Mouse (Mus musculus) common myeloid progenitor, adult 5-6 weeks (primary cell): ENCODE data around the gene Fbrsl1. TPM values are rescaled to one million over a fixed set of nuclear protein-coding genes. Genes with fewer than 3 reads are reported as not detected.

Source experiments
- ATAC-seq: replicated peaks from 2 replicates; pipeline ENCODE4 v1.8.0; 2016; ENCODE audit warnings: low read depth, mild to moderate bottlenecking, moderate TSS enrichment, inconsistent platforms; ENCODE audit not compliant: poor library complexity, severe bottlenecking
- total RNA-seq: library from RNA; stranded (forward); fragments of 200-1000, 187-1606 nt; gene quantifications from 2 replicates; pipeline ENCODE4 v1.2.3, GENCODE M21; 2017

The Fbrsl1 gene
- 6.7 and 13.9 TPM in 2 replicates for total RNA-seq

DNA sequence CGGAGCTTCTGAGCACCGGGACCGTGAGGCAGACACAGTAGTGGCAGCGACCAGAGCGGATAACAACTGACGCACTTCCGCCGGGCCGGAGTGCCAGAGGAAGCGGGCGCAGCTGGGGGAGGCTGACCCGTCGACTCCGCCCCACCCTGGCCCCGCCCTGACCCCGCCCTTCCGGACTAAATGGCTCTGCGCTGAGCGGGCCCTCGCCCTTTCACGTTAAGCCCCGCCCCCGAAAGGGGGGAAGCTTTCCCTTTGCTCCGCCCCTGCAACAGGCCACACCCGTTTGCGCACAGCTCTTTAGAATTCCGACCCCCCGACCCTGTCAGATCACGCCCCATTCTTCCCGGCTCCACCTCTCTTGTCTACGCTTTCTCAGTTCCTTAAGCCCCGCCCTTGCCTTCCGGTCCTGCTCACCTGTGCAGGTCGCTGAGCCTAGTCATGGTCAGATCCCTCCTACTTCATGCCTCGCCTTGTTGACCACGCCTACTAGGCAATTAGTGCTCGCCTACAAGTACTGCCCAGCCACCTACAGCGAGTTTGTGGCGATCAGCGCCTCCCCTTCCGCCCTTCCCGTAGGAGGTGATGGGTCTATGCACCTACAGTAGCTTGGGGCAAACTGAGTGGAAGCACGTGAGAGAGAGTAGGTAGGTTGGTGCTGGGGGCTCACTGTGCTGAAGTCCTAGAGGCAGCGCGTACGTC, at the start of gene Fbrsl1:
Gene Fbrsl1, minus strand, starts transcription at position 68 of the 699 bp plus-strand sequence.
- ATAC-seq: peak; percentile 83

DNA sequence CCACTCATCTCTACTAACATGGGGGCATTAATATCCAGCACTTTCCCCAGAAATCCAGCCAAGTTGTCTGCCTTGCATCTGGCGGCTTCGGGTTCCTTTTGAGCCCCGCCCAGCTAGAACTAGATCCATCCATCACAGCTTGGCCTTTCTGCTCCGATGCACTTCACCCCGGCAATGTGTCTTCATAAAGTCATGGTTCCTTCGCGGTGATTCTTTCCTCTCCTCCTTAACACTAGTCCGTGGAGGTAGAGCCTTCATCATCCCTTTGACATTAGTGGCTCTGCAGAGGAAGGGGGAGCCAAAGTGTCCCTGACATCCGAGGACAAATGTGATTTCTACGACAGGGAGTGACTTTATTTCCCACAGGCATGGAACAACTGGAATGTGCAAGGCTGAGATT, 49.8 kb upstream of the Fbrsl1 start:
- ATAC-seq: no peak

DNA sequence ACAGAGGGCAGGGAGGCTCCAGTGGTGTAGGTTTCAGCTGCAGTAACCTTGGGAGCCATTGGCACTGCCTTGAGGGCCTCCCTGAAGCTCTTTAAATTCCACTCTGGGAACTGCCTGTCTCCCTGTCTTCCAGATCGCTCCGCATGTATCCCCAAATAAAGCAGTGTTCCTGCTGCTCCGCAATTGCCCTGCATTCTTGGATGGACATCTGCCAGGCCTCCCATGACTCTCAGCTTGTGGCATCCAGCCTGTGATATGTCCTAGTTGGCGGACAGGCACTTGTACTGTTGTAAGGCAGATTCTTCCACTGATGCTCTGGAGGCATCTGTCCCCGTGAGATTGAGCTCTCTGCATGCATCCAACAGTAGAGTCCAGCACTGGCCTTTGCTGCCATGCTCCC, 49.3 kb upstream of the Fbrsl1 start:
- ATAC-seq: no peak

DNA sequence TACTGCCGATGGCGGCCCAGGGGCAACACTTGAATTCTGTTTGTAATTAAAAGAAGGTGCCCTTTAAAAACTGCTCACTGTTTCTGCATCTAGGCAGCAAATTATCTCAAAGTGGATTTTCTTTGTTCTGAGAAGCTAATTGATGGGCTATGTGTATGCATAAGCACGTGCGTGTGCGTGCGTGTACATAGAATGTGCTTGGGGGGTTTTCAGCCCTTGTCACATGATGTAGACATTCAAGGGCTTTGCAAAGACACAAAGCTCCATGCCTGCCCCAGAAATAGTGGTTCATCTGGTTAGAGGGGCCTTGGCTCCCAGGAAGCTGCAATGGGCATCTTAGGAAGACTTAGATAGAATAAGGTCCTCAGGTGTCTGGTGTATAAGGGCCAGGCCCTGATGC, 46.7 kb upstream of the Fbrsl1 start:
- no peak for ATAC-seq

DNA sequence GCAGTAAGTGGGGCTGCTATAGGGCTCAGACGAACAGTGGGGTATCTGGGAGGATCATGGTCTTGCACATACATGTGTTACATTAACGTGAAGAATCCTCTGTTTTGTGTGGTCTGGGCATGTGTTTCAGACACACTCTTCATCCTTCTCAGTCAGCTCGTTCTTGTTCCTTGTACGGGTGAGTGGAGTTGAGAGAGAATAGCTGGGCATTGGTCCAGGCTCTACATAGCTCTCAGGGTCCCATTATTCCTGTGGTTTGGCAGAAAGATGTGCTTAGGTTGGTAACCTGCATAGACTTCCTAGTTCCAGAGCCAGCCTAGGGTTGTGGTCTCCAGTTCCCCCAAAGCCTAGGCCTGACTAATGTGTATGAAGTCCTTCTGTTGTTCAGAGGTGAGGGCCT, 46.1 kb upstream of the Fbrsl1 start:
- no peak for ATAC-seq

DNA sequence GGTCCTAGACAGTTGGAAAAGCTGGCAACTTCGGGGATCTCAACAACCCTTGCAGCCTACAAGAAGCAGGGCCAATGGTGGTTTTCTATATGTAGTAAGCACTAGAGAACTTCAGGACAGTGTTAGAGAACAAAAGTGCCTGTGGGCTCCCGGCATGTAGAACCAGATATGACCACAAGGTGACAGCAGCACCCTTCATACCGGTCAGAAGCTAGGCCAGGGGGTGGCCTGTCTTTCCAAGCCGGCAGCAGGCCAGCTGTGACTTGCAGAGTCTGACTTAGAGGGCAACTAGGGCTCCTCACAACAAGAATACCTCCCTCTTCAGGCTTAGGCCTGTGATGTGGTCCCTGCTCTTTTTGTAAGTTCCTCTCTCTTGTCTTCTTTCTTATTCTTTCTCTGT, 45.5 kb upstream of the Fbrsl1 start:
- peak; percentile 96 for ATAC-seq

DNA sequence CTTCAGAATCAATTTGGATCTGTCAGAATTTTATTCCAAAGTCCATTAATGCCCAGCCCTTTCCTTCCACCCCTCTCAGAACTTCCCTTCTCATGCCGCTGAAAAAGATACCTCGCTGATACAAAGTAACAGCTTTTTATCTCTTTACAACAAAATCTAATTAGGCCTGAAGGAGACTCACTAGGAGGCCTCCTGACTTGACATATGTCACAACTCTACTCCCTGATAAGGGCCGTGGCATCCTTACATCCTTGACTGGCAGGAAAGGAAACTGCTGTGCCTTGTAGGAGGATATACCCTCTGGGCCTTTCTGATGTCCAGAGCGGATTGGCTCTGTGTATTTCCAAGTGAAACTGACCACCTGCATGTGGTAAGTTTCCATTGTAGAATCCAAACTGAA, 41.3 kb upstream of the Fbrsl1 start:
- no peak for ATAC-seq

DNA sequence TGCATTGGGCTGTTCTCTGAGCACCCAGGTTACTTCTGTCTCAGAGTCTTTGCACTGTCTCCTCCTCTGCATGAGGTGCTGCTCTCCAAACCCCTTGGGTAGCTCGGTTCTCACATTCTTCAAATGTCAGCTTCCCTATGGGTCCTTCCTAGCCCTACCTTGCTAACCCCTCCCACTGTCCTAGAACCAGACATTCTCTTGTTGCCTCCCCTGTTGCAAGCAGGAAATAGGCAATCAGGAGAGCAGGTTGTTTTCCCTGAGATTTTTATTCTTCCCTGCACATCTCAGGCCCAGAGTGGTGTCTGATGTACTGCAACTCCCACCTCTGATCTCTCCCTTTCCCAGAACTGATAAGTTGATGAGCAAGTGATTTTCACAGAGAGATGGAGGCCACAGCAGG, 39.6 kb upstream of the Fbrsl1 start:
- ATAC-seq: no peak

DNA sequence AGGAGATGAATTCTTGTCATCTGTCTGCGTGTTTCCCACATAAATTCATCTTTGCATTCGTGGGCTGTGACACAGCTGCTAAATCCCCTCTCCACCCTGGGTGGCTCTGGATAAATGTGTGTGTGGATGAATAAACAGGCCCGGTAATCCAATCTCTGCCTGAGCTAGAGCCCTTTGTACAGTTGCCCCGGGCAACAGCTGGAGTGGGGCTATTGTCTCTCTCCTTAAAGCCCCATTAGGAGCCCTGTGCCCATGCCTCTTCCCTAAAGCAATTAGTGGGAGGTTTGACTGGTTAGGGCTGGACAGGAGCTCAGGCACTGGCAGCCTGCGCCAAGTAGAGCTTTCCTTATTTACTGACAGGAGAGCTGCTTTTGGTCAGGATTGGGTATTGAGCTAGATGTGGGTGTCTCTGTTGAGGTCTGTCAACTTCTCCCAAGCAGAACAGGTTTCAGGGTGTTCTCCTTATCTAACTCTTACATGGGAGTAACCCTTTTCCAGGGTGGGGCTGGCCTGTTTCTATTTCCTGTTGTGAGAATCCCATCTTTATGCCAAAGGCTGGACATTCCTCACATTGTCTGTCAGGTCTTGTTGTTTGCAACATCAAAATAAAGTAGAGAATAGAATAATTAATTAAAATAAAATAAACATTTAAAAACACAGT, 38.5 kb upstream of the Fbrsl1 start:
- ATAC-seq: no peak

DNA sequence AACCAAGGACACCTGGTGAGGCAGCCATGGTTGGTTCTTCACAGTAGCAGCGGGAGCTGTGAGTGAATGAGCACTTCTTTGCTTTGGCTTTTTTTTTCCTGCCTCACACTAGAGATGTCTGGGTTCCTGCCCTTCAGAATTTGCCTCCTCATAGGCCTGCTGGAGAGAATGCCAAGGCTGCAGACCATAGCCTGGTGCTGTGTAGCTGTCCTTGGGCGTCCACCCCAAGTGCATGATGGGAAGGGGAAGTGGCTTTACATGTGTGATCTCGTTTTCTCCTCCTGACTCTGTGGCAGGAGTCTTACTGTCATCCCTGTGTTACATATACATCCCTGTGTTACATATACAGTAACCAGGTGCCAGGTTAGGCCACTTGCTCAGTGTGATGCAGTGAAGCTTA, 36.4 kb upstream of the Fbrsl1 start:
- ATAC-seq: 0 out of 2 replicates have a peak, but pooled peaks have one; percentile 33

DNA sequence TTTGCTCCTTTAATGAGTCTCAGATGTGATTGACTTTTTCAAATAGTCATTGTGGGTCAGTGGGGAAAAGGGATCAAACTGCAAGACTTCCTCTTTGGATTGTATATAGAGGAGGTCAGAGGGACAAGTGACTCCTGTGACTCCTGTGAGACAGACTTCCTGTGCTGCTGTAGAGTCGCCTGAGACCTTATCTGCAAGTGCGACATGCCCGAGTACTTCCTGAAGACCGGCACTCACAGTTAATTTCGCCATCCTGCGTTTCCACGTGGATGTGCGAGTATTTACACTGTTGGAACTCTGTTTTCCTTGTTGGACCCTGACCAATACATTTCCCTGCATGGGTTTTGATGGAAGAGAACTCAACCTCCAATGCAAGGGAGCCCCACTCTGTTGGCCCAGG, 30.9 kb upstream of the Fbrsl1 start:
- peak; percentile 97 for ATAC-seq

DNA sequence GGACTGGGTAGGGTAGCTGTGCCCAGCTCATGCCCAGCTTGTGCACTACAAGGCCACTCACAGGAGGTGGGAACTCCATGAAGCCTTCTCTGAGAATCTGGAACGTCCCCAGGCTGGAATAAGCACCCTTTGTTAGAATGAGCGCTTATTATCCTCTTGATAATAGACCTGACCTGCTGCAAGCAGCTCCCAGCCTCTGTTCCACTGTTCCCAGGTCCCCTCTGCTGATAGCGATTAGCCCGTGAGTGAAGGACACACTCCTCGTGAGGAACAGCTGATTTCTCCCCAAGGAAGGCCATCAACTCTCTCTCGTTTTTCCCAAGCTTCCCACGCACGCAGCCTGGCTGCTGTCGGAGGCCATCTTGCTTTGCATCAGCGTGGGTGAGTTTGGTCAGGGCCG, 25.9 kb upstream of the Fbrsl1 start:
- no peak for ATAC-seq

DNA sequence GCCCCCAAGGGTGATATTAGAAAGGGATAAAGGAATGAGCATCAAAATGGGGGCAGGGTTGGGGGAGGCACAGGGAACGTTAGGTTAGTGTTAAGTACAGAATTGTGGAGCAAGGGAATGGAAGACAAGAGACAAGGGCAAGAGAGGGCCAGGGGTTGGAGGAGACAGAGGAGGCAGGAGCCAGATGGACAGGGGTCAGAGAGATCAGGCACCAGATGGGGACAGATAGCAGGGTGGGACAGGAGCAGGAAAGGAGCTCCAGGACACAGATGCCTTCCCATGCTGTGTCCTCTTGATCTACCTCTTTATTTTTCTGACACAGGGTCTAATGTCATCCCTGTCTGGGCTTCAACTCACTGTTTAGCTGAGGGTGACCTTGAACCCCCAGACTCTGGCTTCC, 24.5 kb upstream of the Fbrsl1 start:
- no peak for ATAC-seq

DNA sequence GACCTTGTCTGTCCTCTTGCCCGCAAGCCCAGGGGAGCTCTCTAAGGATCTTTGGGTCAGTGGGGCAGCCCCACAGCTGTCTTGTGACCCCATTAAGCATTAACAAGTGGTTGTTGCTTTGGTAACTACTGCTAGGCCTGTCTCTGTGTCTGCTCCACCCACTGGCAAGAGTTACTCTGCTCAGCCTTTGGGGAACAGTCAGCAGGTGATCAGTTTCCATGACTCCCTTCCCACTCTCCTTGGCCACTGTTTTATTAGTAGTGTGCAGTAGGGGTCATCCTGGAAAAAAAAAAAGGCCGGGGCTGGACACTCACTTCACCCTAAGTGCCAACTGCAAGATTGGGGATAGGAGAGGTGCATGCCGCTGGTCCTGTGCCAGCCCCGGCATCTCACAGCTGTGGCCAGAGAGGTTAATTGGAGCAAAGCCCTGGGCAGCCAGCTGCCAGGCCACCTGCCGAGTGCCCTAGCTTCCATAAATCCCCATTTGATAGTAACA, 23.7 kb upstream of the Fbrsl1 start:
- no peak for ATAC-seq

DNA sequence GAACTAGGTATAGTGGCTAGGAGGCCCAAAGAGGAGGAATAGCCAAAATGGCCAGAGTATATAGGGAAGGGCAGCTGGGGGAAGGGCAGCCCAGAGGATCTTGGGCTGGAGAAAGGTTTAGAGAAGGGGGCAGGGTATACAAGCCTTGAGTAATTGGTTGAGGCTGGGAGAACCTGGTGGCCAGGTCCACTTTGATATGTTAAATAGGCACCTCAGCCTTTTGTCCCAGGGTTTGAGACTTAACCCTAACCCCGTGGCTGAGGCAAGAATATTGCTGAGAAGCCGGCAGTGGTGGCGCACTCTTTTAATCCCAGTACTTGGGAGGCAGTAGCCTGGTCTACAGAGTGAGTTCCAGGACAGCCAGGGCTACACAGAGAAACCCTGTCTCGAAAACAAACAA, 23.0 kb upstream of the Fbrsl1 start:
- no peak for ATAC-seq

DNA sequence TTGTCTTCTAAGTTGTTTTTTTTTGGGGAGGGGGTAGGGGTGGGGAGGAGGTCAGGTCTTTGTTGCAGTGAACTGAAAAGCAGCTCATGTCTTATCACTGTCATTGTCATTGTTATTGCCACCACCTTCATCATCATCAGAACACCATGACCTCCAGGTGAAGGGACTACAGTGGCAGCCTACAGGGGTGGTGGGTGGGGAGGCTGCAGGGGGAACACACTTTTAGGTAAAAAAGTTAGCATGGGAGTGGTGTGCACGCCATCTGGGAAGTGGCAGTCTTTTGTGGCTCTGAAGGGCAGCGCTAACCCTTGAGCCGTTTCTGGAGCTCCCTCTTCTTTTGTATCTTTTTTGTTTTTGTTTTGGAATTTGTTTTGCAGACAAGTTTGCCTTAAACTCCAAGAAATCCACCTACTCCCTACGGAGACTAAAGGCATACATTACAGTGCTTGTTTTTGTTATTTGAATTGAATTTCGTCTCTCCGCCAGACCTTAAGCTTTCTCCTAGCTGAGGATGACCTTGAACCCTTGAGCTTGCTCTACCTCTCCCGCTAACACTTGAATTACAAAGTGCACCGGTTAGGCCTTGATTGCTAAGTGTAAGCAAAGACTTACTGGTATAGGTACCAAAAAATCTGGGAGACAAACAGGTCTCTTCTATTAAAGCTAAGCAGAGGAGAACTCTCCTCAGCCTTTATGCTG, 21.1 kb upstream of the Fbrsl1 start:
- no peak for ATAC-seq

DNA sequence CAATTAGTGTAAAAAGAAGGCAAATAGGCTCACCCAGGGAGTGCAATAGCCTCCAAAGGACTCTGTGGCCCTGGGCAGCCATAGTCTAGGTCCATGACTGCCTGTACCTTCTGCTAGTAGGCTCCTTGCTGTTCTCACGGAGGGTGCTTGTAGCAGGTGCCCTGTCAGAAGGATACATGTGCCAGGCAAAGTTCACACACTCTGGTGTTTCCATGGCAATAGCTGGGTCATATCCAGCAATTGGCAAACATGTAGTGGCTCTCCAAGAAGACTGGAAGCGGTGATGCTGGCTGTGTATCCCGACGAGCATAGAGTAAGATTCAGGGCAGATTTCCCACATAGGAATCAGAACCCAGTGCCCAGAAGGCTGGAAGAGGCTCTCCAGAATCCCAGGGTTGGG, 20.0 kb upstream of the Fbrsl1 start:
- ATAC-seq: no peak

DNA sequence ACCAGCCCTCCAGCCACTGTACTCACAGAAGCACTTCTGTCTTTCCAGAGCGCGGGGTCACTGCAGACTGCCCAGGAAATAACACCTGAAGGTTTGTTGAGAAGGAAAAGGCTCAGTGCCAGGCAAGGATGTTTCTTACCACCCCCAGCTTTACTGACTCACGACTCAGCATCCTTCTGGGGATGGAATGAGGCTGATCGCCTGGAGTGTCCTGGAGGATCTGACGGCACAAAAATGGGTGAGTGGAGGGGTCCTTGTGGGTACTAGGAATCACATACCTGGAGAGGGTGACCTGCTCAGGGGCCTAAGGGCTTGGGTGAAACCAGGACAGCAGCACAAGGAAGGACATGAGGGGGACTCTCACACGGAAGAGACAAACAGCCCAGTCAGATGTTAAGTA, 19.4 kb upstream of the Fbrsl1 start:
- ATAC-seq: no peak

DNA sequence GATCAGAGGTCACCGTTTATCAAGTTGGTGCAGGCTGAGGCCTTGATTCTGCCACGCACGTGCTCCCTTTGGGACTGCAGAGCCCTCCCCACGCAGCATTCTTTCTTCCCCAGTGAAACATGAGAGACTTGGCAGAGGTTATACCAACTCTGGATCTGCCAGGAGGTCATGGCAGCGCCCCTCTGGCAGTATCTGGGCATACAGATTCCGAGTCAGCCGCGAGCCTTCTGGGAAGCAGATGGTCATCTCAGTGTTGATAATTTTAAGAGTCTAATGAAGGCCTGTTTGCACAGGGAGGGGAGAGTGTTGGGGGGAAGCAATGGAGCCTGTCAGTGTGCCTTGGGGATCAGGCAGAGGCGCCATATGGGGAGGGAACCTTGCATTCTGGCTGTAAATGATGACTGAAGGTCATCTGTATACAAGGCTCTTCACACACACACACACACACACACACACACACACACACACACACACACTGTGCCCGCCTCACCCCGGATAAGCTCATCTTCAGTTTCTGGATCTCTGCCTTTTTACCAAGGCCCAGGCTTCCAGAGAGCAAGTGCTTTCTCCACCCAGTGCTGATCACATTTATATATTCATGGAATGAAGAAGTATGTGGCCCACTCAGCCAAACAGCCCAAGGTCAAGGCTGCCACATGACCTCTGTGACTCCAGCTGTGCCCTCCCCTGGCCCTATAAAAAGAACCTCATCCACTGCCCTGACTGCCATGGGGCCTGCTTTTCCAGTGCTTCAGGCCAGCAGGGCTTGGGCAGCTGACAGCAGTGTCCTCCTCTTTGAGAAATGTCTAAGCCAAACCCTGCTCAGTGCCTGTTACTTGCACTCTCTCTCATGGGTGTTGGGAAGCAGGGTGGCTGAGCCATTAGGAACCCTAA, 18.5 kb upstream of the Fbrsl1 start:
- no peak for ATAC-seq

DNA sequence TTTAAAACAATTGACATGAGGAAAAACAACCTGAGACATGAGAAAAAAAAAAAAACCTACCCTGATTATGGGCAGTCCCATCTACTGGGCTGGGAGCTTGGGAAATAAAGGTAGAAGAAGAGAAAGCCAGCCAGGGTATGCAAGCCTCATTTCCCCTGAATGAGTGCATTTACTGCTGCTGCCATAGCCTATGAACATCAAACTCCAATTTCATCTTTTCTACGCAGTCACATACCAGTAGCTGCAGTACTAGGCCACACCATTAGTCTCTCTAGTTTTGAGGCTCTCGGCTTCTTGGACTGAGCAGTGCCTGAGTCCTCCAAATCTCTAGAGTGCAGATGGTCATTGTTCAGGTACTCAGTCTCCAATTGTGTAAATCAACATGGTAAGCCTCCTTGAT, 14.3 kb upstream of the Fbrsl1 start:
- no peak for ATAC-seq
